Mouse (Mus musculus) layer of hippocampus, postnatal 25 days (tissue): ENCODE results near the gene Tctex1d1. TPM values are rescaled to one million over a fixed set of nuclear protein-coding genes. Genes with fewer than 3 reads are reported as not detected.
A peak's percentile ranks its signal among the peaks of the same experiment; 100 is the strongest.

Source experiments
- DNase-seq, 2 experiments: peaks; one replicate each; pipeline ENCODE4 v3.0.0; 2022; ENCODE audit warnings: mixed read lengths in 2 of 2, low spot score in 1 of 2; ENCODE audit errors: extremely low spot score in 1 of 2
- total RNA-seq, 2 experiments: library from RNA; stranded (reverse); gene quantifications; 2 replicates each; pipeline ENCODE4 v1.2.3; 2021

The Tctex1d1 gene
- total RNA-seq = under 1 TPM in 1 of 2 experiments, not detected in 1; 0.52 TPM

- no peak for DNase-seq
These were observed at the start of gene Tctex1d1 for GRCm38 (mm10) chr4:102978440-102978839. Gene Tctex1d1 (plus strand): TSS chr4:102978606.

GRCm38 (mm10) chr4:102929491-102929890, 48.9 kb upstream of the Tctex1d1 start:
- no peak for DNase-seq

- DNase-seq = no peak
These were observed 47.7 kb upstream of the Tctex1d1 start for GRCm38 (mm10) chr4:102930679-102931078.

- no peak for DNase-seq
These were observed 38.1 kb upstream of the Tctex1d1 start for GRCm38 (mm10) chr4:102940266-102940665.

GRCm38 (mm10) chr4:102940738-102941137, 37.7 kb upstream of the Tctex1d1 start:
- no peak for DNase-seq

- no peak for DNase-seq
These were observed 34.1 kb upstream of the Tctex1d1 start for GRCm38 (mm10) chr4:102944325-102944724.

- DNase-seq = no peak
These were observed 25.9 kb upstream of the Tctex1d1 start for GRCm38 (mm10) chr4:102952476-102952875.

GRCm38 (mm10) chr4:102955294-102955956, 23.0 kb upstream of the Tctex1d1 start:
- DNase-seq = no peak

- no peak for DNase-seq
These were observed 19.0 kb upstream of the Tctex1d1 start for GRCm38 (mm10) chr4:102959409-102959808.

- DNase-seq = no peak
These were observed 14.2 kb upstream of the Tctex1d1 start for GRCm38 (mm10) chr4:102964174-102964573.

GRCm38 (mm10) chr4:102967811-102968210, 10.6 kb upstream of the Tctex1d1 start:
- DNase-seq = no peak

GRCm38 (mm10) chr4:102969599-102969998, 8.8 kb upstream of the Tctex1d1 start:
- no peak for DNase-seq

GRCm38 (mm10) chr4:102971159-102971558, 7.2 kb upstream of the Tctex1d1 start:
- no peak for DNase-seq

GRCm38 (mm10) chr4:102972071-102972470, 6.3 kb upstream of the Tctex1d1 start:
- no peak for DNase-seq

GRCm38 (mm10) chr4:102974172-102974571, 4.2 kb upstream of the Tctex1d1 start:
- no peak for DNase-seq

GRCm38 (mm10) chr4:102976290-102977275, 1.8 kb upstream of the Tctex1d1 start:
- DNase-seq = no peak

- DNase-seq = no peak
These were observed 556 bp upstream of the Tctex1d1 start for GRCm38 (mm10) chr4:102977778-102978321.

GRCm38 (mm10) chr4:102979385-102979784, 979 bp downstream of the Tctex1d1 start:
- no peak for DNase-seq

GRCm38 (mm10) chr4:102981709-102982108, 3.3 kb downstream of the Tctex1d1 start:
- no peak for DNase-seq

- no peak for DNase-seq
These were observed 7.8 kb downstream of the Tctex1d1 start for GRCm38 (mm10) chr4:102986173-102986572.

- DNase-seq = peak in 1 of 2 experiments; percentile 60
These were observed 8.5 kb downstream of the Tctex1d1 start for GRCm38 (mm10) chr4:102986917-102987316.
